Mouse (Mus musculus) thymus, postnatal 10 days (tissue): Measurements from ENCODE around the gene Capn8.

Source experiments
- DNase-seq, 2 experiments: peaks; one replicate each; pipeline ENCODE4 v3.0.0; 2021; ENCODE audit warnings: low spot score in 2 of 2

Gene Capn8

GRCm38 (mm10) chr1:182678151-182678550, 113.3 kb downstream of the Capn8 start:
- DNase-seq, result no peak

- DNase-seq, result no peak
These were observed 114.4 kb downstream of the Capn8 start for GRCm38 (mm10) chr1:182679169-182679568.

GRCm38 (mm10) chr1:182679582-182679981, 114.8 kb downstream of the Capn8 start:
- DNase-seq, result no peak
